Mouse (Mus musculus): ENCODE measurements around the gene Dlx1. TPM values are rescaled to one million over a fixed set of nuclear protein-coding genes. Genes with fewer than 3 reads are reported as not detected.
A peak's percentile ranks its signal among the peaks of the same experiment; 100 is the strongest.

Gene Dlx1
- polyA plus RNA-seq, 1 experiment from 2014 or later = 6.4 TPM

- H3K36me3 ChIP-seq = no peaks in the 10 kb centered on the region
- peak overlapping the region; percentile 42; the same call in 1 of the 2 replicates for H3K27ac ChIP-seq
- under 1% methylated on average over 34 of the region's 34 CpGs for WGBS
- H3K9me3 ChIP-seq = no peaks in the 10 kb centered on the region
- H3K4me3 ChIP-seq = peak overlapping the region; percentile 61
- peaks cover 100% of the 10 kb centered on the region for H3K27me3 ChIP-seq (ENCODE audit: insufficient read depth, poor library complexity, severe bottlenecking)
- H3K4me1 ChIP-seq (replicated peaks) = peaks cover 49% of the 10 kb centered on the region
- DNase-seq (ENCODE audit: low spot score) = peak; percentile 44
Measured at GRCm38 (mm10) chr2:71530391-71531123, 2.6 kb downstream of the Dlx1 start.

DNA sequence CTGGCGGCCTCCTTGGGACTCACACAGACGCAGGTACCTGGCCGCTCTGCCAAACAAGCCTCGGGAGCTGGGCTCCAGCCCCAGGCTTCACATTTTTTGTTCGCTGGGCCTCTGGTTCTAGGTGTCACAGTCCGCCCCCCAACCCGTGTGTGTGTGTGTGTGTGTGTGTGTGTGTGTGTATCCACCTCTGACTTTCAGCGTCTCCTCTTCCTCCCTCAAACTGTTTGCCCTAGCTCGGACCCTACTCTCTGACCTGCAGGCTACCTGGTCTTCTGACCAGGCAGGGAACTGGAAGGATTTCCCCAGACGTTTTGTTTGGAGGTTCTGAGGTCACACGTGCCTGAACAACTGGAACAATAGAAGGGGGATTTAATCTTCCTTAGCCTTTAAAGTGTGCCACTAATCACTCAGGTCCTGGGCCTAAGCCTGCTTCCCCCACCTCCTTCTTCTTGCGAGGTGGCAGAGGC, 3.2 kb downstream of the Dlx1 start:
- Histone ChIP-seq H3K9me3 (no peaks in the 10 kb centered on the region), H3K27me3 (ENCODE audit: insufficient read depth, poor library complexity, severe bottlenecking) (peaks cover 100% of the 10 kb centered on the region), H3K4me1 (replicated peaks) (peaks cover 46% of the 10 kb centered on the region), H3K27ac (peak overlapping the region; percentile 42; the same call in 1 of the 2 replicates), H3K4me3 (peak overlapping the region; percentile 61), H3K36me3 (no peaks in the 10 kb centered on the region)
- peak; percentile 27 for DNase-seq (ENCODE audit: low spot score)
- 0% methylated on average over 12 of the region's 12 CpGs for WGBS

DNA sequence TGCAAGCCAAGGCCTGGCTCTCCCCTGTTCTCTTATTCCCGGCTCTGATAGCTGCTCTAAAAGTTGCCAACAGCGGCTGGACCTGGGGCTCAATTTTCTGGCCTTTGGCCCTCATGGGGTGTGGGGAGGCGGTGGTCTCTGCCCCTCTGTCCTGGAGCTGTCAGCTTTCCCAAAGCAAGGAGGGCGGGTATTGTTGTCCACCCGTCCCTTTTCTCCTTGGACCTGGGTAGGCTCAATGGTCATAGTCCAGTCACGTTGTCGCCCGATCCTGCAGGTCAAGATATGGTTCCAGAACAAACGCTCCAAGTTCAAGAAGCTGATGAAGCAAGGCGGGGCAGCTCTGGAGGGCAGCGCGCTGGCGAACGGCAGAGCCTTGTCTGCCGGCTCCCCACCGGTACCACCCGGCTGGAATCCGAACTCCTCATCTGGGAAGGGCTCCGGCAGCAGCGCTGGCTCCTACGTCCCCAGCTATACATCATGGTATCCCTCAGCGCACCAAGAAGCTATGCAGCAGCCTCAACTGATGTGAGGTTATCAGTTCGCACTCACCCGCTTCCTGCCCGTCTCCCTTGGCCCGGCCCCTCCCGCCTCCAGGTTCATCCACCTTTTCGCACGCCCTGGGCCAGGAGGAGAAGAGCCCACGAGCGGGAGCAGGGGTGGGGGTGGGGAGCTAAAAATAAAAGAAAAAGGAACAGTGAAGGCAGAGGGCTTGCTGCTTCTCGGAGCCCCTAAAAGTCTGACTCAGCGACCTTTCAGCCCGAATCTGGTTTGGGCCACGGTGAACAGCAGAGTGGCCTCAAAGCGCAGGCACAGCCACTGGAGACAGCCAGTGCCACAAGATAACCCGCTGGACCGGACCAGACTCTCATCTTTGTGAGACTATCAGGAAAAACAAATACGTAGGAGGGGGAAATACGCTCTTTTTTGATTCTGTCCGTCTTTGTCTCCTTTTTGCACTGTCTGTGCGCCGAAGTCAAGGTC, 4.4 kb downstream of the Dlx1 start:
- peak; percentile 54 for DNase-seq (ENCODE audit: low spot score)
- 1% methylated on average over 43 of the region's 43 CpGs for WGBS
- Histone ChIP-seq H3K27me3 (ENCODE audit: insufficient read depth, poor library complexity, severe bottlenecking) (peaks cover 100% of the 10 kb centered on the region), H3K4me3 (peak overlapping the region; percentile 23), H3K36me3 (no peaks in the 10 kb centered on the region), H3K9me3 (no peaks in the 10 kb centered on the region), H3K4me1 (replicated peaks) (peaks cover 43% of the 10 kb centered on the region), H3K27ac (peak overlapping the region; percentile 2)

DNA sequence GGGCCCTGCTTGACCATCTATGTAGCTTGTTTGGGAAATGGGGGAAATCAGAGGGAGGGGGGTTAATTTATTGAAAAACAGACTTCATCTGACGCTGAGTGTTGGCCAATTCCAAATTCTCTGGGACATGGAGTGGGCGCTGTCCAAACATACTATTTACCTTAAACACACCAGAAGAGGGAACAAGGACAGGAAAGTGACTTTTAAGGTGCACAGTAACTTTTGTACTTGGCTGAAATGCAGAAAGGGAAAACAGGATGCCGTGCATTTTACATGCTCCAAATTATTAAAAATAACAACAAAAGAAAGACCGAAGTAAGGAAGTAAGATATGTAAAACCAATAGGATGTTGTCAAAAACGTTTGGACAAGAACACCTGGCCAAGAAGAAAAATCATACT, 5.2 kb downstream of the Dlx1 start:
- H3K27ac ChIP-seq = no peak overlapping the region
- no peak overlapping the region for H3K4me3 ChIP-seq
- H3K27me3 ChIP-seq (ENCODE audit: insufficient read depth, poor library complexity, severe bottlenecking) = peaks cover 100% of the 10 kb centered on the region
- H3K36me3 ChIP-seq = no peaks in the 10 kb centered on the region
- WGBS = 5% methylated on average over 5 of the region's 5 CpGs
- H3K4me1 ChIP-seq (replicated peaks) = peaks cover 43% of the 10 kb centered on the region
- no peak for DNase-seq (ENCODE audit: low spot score)
- H3K9me3 ChIP-seq = no peaks in the 10 kb centered on the region

- no peak overlapping the region; the same call in 1 of the 2 replicates for H3K27ac ChIP-seq
- peak overlapping the region; percentile 4; the same call in 1 of the 2 replicates for H3K4me3 ChIP-seq
- peak; percentile 53 for DNase-seq (ENCODE audit: low spot score)
- H3K27me3 ChIP-seq (ENCODE audit: insufficient read depth, poor library complexity, severe bottlenecking) = peaks cover 100% of the 10 kb centered on the region
- no peaks in the 10 kb centered on the region for H3K9me3 ChIP-seq
- under 1% methylated on average over 20 of the region's 20 CpGs for WGBS
- no peaks in the 10 kb centered on the region for H3K36me3 ChIP-seq
- peaks cover 42% of the 10 kb centered on the region for H3K4me1 ChIP-seq (replicated peaks)
Measured at GRCm38 (mm10) chr2:71534242-71535052, 6.5 kb downstream of the Dlx1 start.

GRCm38 (mm10) chr2:71540611-71541417, 12.9 kb downstream of the Dlx1 start:
- H3K4me1 ChIP-seq (replicated peaks) = peaks cover 64% of the 10 kb centered on the region
- H3K4me3 ChIP-seq = peak overlapping the region; percentile 38
- WGBS = under 1% methylated on average over 48 of the region's 48 CpGs
- peak; percentile 65 for DNase-seq (ENCODE audit: low spot score)
- H3K27me3 ChIP-seq (ENCODE audit: insufficient read depth, poor library complexity, severe bottlenecking) = peaks cover 100% of the 10 kb centered on the region
- no peaks in the 10 kb centered on the region for H3K9me3 ChIP-seq
- H3K27ac ChIP-seq = peak overlapping the region; percentile 46
- H3K36me3 ChIP-seq = no peaks in the 10 kb centered on the region

- H3K4me1 ChIP-seq (replicated peaks) = peaks cover 72% of the 10 kb centered on the region
- peak overlapping the region; percentile 46; the same call in 1 of the 2 replicates for H3K27ac ChIP-seq
- WGBS = under 1% methylated on average over 37 of the region's 37 CpGs
- H3K27me3 ChIP-seq (ENCODE audit: insufficient read depth, poor library complexity, severe bottlenecking) = peaks cover 100% of the 10 kb centered on the region
- peak; percentile 65 for DNase-seq (ENCODE audit: low spot score)
- no peaks in the 10 kb centered on the region for H3K9me3 ChIP-seq
- H3K4me3 ChIP-seq = peak overlapping the region; percentile 38
- H3K36me3 ChIP-seq = no peaks in the 10 kb centered on the region
Measured at GRCm38 (mm10) chr2:71541418-71542226, 13.7 kb downstream of the Dlx1 start.

- H3K4me1 ChIP-seq (replicated peaks) = peaks cover 78% of the 10 kb centered on the region
- no peaks in the 10 kb centered on the region for H3K36me3 ChIP-seq
- 1% methylated on average over 11 of the region's 11 CpGs for WGBS
- peaks cover 100% of the 10 kb centered on the region for H3K27me3 ChIP-seq (ENCODE audit: insufficient read depth, poor library complexity, severe bottlenecking)
- H3K4me3 ChIP-seq = peak overlapping the region; percentile 37
- peak overlapping the region; percentile 53; the same call in 1 of the 2 replicates for H3K27ac ChIP-seq
- DNase-seq (ENCODE audit: low spot score) = no peak
- no peaks in the 10 kb centered on the region for H3K9me3 ChIP-seq
Measured at GRCm38 (mm10) chr2:71542227-71542815, 14.4 kb downstream of the Dlx1 start.

GRCm38 (mm10) chr2:71542816-71543301, 14.9 kb downstream of the Dlx1 start:
- H3K27me3 ChIP-seq (ENCODE audit: insufficient read depth, poor library complexity, severe bottlenecking) = peaks cover 98% of the 10 kb centered on the region
- peak overlapping the region; percentile 37 for H3K4me3 ChIP-seq
- WGBS = under 1% methylated on average over 30 of the region's 30 CpGs
- H3K9me3 ChIP-seq = no peaks in the 10 kb centered on the region
- H3K27ac ChIP-seq = peak overlapping the region; percentile 53; the same call in 1 of the 2 replicates
- DNase-seq (ENCODE audit: low spot score) = peak; percentile 73
- peaks cover 78% of the 10 kb centered on the region for H3K4me1 ChIP-seq (replicated peaks)
- H3K36me3 ChIP-seq = no peaks in the 10 kb centered on the region

DNA sequence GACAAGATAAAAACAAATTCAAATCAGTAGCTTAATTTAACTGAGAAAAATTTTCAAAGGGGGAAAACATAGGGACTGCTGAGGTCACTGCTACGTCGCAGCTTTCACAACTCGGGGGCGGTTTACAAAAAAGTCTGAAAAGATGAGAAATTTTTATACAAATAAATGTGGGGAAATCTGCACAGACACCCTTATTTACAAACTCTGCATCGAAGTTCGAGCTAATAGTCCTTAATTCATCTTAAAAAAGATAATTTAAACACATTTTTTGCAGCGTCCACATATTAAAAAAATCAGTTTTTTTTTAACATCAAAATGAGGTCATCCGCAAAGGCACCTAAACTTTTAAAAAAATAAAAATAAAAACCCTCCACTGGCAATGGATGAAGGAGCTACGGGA, 15.6 kb downstream of the Dlx1 start:
- peaks cover 98% of the 10 kb centered on the region for H3K27me3 ChIP-seq (ENCODE audit: insufficient read depth, poor library complexity, severe bottlenecking)
- peak overlapping the region; percentile 72 for H3K4me3 ChIP-seq
- under 1% methylated on average over 9 of the region's 9 CpGs for WGBS
- H3K4me1 ChIP-seq (replicated peaks) = peaks cover 77% of the 10 kb centered on the region
- no peak for DNase-seq (ENCODE audit: low spot score)
- H3K27ac ChIP-seq = peak overlapping the region; percentile 64; the same call in 1 of the 2 replicates
- no peaks in the 10 kb centered on the region for H3K36me3 ChIP-seq
- H3K9me3 ChIP-seq = no peaks in the 10 kb centered on the region

All from hindbrain, embryonic 10.5 days (tissue).